Mouse (Mus musculus): ENCODE data around the gene Gabarapl2. TPM values are rescaled to one million over a fixed set of nuclear protein-coding genes. Genes with fewer than 3 reads are reported as not detected.

Gene Gabarapl2
- polyA plus RNA-seq, 1 experiment: 25.4 TPM

DNA sequence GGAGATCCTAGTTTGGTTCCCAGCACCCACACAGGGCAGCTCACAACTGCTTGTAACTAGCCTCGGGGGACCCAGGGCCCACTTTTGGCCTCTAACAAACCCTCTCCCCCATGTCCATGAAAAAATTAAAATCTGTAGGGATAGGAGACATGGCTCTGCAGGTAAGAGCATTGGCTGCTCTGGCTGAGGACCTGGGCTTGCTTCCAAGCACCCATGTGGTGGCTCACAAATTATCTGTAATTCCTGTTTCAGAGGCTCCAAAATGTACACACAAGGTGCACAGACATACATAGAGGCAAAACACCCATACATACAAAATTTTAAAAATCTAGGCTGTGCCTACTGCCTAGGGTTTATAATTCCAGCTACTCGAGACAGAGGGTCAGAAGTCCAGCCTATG lies 16.7 kb downstream of the Gabarapl2 start:
- Histone ChIP-seq H3K36me3 (ENCODE audit: control insufficient read depth, insufficient read depth, low read length) (peaks cover 5% of the 10 kb centered on the region; the same call in 1 of the 2 replicates), H3K27ac (ENCODE audit: insufficient read depth, low read length) (no peak overlapping the region), H3K27me3 (ENCODE audit: control insufficient read depth, insufficient read depth, low read length) (no peaks in the 10 kb centered on the region), H3K4me1 (ENCODE audit: control insufficient read depth, insufficient read depth, insufficient read length) (no peaks in the 10 kb centered on the region), H3K4me3 (ENCODE audit: extremely low read depth, insufficient read depth, insufficient read length) (no peak overlapping the region)
- 93% methylated on average over 2 of the region's 2 CpGs for WGBS
- no peak for DNase-seq (ENCODE audit: low read depth in 1 of 2, low spot score in 2 of 2)
- no peak for TF ChIP-seq CTCF (IDR thresholded peaks at IDR 0.05; ENCODE audit: extremely low read depth, insufficient read depth, insufficient read length, insufficient replicate concordance)
- no peak for TF ChIP-seq POLR2A (IDR thresholded peaks at IDR 0.05; ENCODE audit: low read depth, low read length)

DNA sequence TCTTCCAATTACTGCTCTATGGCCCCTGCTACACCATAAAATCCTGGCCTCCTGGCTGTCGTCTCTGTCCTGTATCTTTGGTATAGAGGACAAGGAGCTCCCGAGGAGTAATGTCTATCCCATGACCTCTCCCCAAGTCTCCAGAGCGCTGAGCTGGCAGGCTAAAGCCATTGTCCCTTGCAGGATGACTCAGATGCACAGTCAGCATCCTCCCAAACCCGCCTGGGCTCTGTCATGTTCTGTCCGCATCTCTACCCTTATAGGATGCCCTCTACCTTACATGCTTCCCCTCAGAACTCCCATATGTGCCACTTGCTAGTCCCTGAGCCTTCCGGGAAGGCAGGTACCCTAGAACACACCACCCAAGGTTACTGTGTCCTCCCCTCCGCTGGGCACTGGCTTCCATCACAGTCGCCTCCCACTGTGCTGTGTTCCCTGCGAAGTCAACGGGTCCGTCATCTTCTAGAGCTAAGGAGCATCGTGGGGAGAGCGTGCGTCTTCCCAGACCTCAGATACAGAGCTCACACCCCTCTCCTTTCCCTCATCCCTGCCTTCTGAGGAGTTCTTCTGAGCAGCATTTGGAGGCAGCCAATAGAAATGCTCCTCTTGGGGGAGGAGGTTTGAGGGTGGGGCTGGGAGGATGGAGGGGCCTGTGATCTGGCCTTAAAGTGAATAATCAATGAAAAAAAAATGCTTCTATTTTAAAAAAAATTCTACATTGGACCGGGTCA lies 20.3 kb downstream of the Gabarapl2 start:
- no peak for TF ChIP-seq CTCF (IDR thresholded peaks at IDR 0.05; ENCODE audit: extremely low read depth, insufficient read depth, insufficient read length, insufficient replicate concordance)
- TF ChIP-seq POLR2A (IDR thresholded peaks at IDR 0.05; ENCODE audit: low read depth, low read length): no peak
- Histone ChIP-seq H3K4me1 (ENCODE audit: control insufficient read depth, insufficient read depth, insufficient read length) (no peaks in the 10 kb centered on the region), H3K27ac (ENCODE audit: insufficient read depth, low read length) (no peak overlapping the region), H3K4me3 (ENCODE audit: extremely low read depth, insufficient read depth, insufficient read length) (no peak overlapping the region), H3K27me3 (ENCODE audit: control insufficient read depth, insufficient read depth, low read length) (no peaks in the 10 kb centered on the region), H3K36me3 (ENCODE audit: control insufficient read depth, insufficient read depth, low read length) (peaks cover 2% of the 10 kb centered on the region; the same call in 1 of the 2 replicates)
- 93% methylated on average over 15 of the region's 15 CpGs for WGBS
- DNase-seq (ENCODE audit: low read depth in 1 of 2, low spot score in 2 of 2): no peak

DNA sequence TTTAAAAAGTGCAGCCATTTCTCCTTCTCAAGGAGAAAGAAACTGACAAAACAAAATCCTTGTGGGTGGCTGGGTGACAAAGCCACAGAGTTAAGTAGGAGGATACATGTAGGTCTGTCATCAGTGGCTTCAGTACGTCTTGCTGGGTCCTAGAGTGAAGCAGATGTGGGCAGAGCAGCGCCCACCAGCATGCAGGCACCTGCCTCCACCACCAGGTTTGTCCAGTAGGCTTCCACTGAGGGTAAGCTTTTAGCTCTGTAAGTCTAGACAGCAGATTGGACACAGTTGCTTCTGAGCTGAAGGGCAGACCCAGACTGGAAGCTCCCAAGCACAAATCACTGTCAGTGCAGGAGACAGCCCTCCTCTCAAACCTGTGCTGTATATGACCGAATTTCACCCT lies 20.8 kb downstream of the Gabarapl2 start:
- 75% methylated on average over 3 of the region's 3 CpGs for WGBS
- TF ChIP-seq POLR2A (IDR thresholded peaks at IDR 0.05; ENCODE audit: low read depth, low read length) (no peak), CTCF (IDR thresholded peaks at IDR 0.05; ENCODE audit: extremely low read depth, insufficient read depth, insufficient read length, insufficient replicate concordance) (no peak)
- Histone ChIP-seq H3K27ac (ENCODE audit: insufficient read depth, low read length) (no peak overlapping the region), H3K36me3 (ENCODE audit: control insufficient read depth, insufficient read depth, low read length) (peaks cover 2% of the 10 kb centered on the region; the same call in 1 of the 2 replicates), H3K4me3 (ENCODE audit: extremely low read depth, insufficient read depth, insufficient read length) (no peak overlapping the region), H3K4me1 (ENCODE audit: control insufficient read depth, insufficient read depth, insufficient read length) (no peaks in the 10 kb centered on the region), H3K27me3 (ENCODE audit: control insufficient read depth, insufficient read depth, low read length) (no peaks in the 10 kb centered on the region)
- no peak for DNase-seq (ENCODE audit: low read depth in 1 of 2, low spot score in 2 of 2)

DNA sequence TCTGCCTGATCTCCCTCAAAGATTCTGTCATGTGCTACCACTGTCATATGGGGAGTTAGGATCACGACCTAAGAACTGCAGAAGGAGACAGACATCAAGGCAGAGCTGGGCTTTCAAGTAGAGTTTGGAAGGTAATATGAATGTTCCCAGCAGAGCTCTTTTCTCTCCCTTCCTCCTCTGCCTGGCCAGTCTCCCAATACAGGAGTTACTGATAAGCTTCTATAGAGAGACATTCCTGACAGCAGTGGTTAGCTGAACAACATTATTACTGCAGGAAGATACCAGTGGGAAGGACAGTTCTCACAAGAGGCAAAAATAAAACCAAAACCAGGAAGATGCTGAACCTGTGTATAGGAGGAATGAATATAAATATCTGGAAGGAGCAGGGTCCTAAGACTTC lies 22.1 kb downstream of the Gabarapl2 start:
- Histone ChIP-seq H3K27me3 (ENCODE audit: control insufficient read depth, insufficient read depth, low read length) (no peaks in the 10 kb centered on the region), H3K4me3 (ENCODE audit: extremely low read depth, insufficient read depth, insufficient read length) (no peak overlapping the region), H3K4me1 (ENCODE audit: control insufficient read depth, insufficient read depth, insufficient read length) (0 out of 2 replicates have a peak, but pooled peaks cover 2% of the 10 kb centered on the region), H3K36me3 (ENCODE audit: control insufficient read depth, insufficient read depth, low read length) (0 out of 2 replicates have a peak, but pooled peaks cover 2% of the 10 kb centered on the region), H3K27ac (ENCODE audit: insufficient read depth, low read length) (no peak overlapping the region)
- DNase-seq (ENCODE audit: low read depth in 1 of 2, low spot score in 2 of 2): no peak
- TF ChIP-seq POLR2A (IDR thresholded peaks at IDR 0.05; ENCODE audit: low read depth, low read length) (no peak), CTCF (IDR thresholded peaks at IDR 0.05; ENCODE audit: extremely low read depth, insufficient read depth, insufficient read length, insufficient replicate concordance) (no peak)
- WGBS: 92% methylated on average over 1 of the region's 1 CpGs

DNA sequence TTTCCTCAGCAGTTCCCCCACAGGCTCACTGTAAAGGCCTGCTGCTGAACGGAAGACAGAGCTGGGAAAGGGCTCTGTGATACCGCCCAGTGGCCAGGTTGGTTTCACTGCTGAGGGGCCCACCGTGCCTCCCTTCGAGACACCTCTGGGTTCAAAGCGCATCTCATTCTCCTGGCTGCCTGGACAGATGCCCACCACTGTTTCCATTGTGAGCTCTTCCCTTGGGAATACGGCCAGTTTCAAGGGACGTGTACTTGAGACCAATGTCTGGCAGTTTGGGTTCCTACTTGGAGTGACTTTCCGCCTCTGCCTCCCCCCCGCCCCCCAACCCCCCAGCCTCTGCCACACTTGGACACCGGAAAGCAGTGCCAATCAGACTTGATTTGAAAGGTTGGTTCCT lies 22.6 kb downstream of the Gabarapl2 start:
- 0 out of 2 replicates have a peak, but pooled peaks cover 2% of the 10 kb centered on the region for H3K4me1 ChIP-seq (ENCODE audit: control insufficient read depth, insufficient read depth, insufficient read length)
- 0 out of 2 replicates have a peak, but pooled peaks cover 2% of the 10 kb centered on the region for H3K36me3 ChIP-seq (ENCODE audit: control insufficient read depth, insufficient read depth, low read length)

DNA sequence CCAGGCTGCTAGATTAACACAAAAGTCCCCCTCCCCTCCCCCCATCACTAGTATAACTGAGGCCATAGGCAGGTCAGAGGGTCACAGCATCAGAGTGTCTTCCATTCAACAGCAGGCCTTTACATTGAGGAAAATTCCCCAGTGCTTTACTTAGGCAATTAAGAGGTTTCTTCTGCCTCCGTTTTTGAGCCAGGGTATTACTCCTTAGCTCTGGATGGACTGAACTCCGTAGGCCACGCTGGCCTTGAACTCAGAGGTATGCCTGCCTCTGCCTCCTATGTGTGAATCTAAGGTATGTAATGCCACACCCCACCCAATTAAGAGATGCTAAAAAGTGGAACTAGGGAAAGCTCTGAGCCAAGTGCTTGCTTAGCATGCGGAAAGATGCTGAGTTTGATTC lies 23.0 kb downstream of the Gabarapl2 start:
- TF ChIP-seq POLR2A (IDR thresholded peaks at IDR 0.05; ENCODE audit: low read depth, low read length): no peak
- no peak for TF ChIP-seq CTCF (IDR thresholded peaks at IDR 0.05; ENCODE audit: extremely low read depth, insufficient read depth, insufficient read length, insufficient replicate concordance)
- Histone ChIP-seq H3K36me3 (ENCODE audit: control insufficient read depth, insufficient read depth, low read length) (0 out of 2 replicates have a peak, but pooled peaks cover 2% of the 10 kb centered on the region), H3K27ac (ENCODE audit: insufficient read depth, low read length) (no peak overlapping the region), H3K4me3 (ENCODE audit: extremely low read depth, insufficient read depth, insufficient read length) (no peak overlapping the region), H3K4me1 (ENCODE audit: control insufficient read depth, insufficient read depth, insufficient read length) (0 out of 2 replicates have a peak, but pooled peaks cover 2% of the 10 kb centered on the region), H3K27me3 (ENCODE audit: control insufficient read depth, insufficient read depth, low read length) (no peaks in the 10 kb centered on the region)
- 94% methylated on average over 4 of the region's 4 CpGs for WGBS
- DNase-seq (ENCODE audit: low read depth in 1 of 2, low spot score in 2 of 2): no peak

More for the DNA sequence above, 22.6 kb downstream of the Gabarapl2 start:
- H3K27me3 ChIP-seq (ENCODE audit: control insufficient read depth, insufficient read depth, low read length): no peaks in the 10 kb centered on the region
- WGBS: 90% methylated on average over 10 of the region's 10 CpGs
- H3K27ac ChIP-seq (ENCODE audit: insufficient read depth, low read length): no peak overlapping the region
- DNase-seq (ENCODE audit: low read depth in 1 of 2, low spot score in 2 of 2): no peak
- TF ChIP-seq POLR2A (IDR thresholded peaks at IDR 0.05; ENCODE audit: low read depth, low read length) (no peak), CTCF (IDR thresholded peaks at IDR 0.05; ENCODE audit: extremely low read depth, insufficient read depth, insufficient read length, insufficient replicate concordance) (no peak)
- no peak overlapping the region for H3K4me3 ChIP-seq (ENCODE audit: extremely low read depth, insufficient read depth, insufficient read length)

DNA sequence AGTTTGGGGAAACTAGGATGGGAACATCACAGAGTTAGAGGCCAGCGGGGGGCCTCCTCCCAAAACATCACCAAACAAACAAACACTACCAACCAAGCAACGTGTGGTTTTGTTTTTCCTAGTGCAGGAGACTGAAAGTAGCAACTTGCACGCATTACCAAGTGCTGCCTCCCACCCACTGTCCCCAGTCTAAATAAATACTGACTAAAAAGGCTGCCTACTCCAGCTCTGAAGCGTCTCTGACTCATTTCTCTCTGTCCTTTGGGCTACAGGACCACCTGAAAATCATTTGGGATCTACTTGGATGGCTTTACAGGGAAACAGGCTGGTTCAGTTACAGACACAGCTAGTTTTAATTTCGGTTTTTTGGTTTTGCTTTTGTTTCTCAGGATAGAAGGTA lies 23.8 kb downstream of the Gabarapl2 start:
- 0 out of 2 replicates have a peak, but pooled peaks cover 2% of the 10 kb centered on the region for H3K4me1 ChIP-seq (ENCODE audit: control insufficient read depth, insufficient read depth, insufficient read length)
- WGBS: 82% methylated on average over 5 of the region's 5 CpGs
- H3K27ac ChIP-seq (ENCODE audit: insufficient read depth, low read length): no peak overlapping the region
- no peak for DNase-seq (ENCODE audit: low read depth in 1 of 2, low spot score in 2 of 2)
- no peak for TF ChIP-seq POLR2A (IDR thresholded peaks at IDR 0.05; ENCODE audit: low read depth, low read length)
- no peak for TF ChIP-seq CTCF (IDR thresholded peaks at IDR 0.05; ENCODE audit: extremely low read depth, insufficient read depth, insufficient read length, insufficient replicate concordance)
- H3K4me3 ChIP-seq (ENCODE audit: extremely low read depth, insufficient read depth, insufficient read length): no peak overlapping the region
- 0 out of 2 replicates have a peak, but pooled peaks cover 2% of the 10 kb centered on the region for H3K36me3 ChIP-seq (ENCODE audit: control insufficient read depth, insufficient read depth, low read length)
- H3K27me3 ChIP-seq (ENCODE audit: control insufficient read depth, insufficient read depth, low read length): no peaks in the 10 kb centered on the region
